Mouse (Mus musculus) heart, postnatal 0 days (tissue): ENCODE data around the gene Lgr5. TPM values are rescaled to one million over a fixed set of nuclear protein-coding genes. Genes with fewer than 3 reads are reported as not detected.

Experiments used
- ATAC-seq: fragments of 200-750 bp; cut with Nextera tagmentation; 2 replicates; pipeline ENCODE4 v1.8.0; 2017; ENCODE audit warnings: low read depth, moderate number of reproducible peaks, moderate library complexity; ENCODE audit not compliant: insufficient read depth
- DNase-seq: peaks from one replicate; pipeline ENCODE4 v3.0.0-alpha.2; 2016; ENCODE audit warnings: low spot score
- H3K27ac ChIP-seq: fragments of 300-500 bp; sonication (generic); 2 replicates; pipeline ENCODE4 v1.5.1; 2014; ENCODE audit warnings: low read depth, mild to moderate bottlenecking
- H3K27me3 ChIP-seq: fragments of 300-500 bp; sonication (generic); 2 replicates; pipeline ENCODE4 v1.6.1; 2014; ENCODE audit warnings: low read length, mixed read lengths; ENCODE audit not compliant: control insufficient read depth, insufficient read depth
- H3K36me3 ChIP-seq: fragments of 300-500 bp; sonication (generic); replicated peaks from 2 replicates; pipeline ENCODE4 v1.6.1; 2014; ENCODE audit warnings: low read length, mixed read lengths; ENCODE audit not compliant: control insufficient read depth, insufficient read depth
- H3K4me1 ChIP-seq: fragments of 300-500 bp; sonication (generic); 2 replicates; pipeline ENCODE4 v1.6.1; 2014; ENCODE audit warnings: antibody characterized with exemption; ENCODE audit not compliant: control insufficient read depth, insufficient read depth
- H3K4me2 ChIP-seq: fragments of 300-500 bp; sonication (generic); 2 replicates; pipeline ENCODE4 v1.6.1; 2014; ENCODE audit warnings: low read depth, mild to moderate bottlenecking, low read length, moderate library complexity
- H3K4me3 ChIP-seq: fragments of 300-500 bp; sonication (generic); 2 replicates; pipeline ENCODE4 v1.5.1; 2014; ENCODE audit warnings: low read depth, low read length
- H3K9ac ChIP-seq: fragments of 300-500 bp; sonication (generic); replicated peaks from 2 replicates; pipeline ENCODE4 v1.6.1; 2014; ENCODE audit warnings: low read depth, low read length, mixed read lengths
- H3K9me3 ChIP-seq: fragments of 300-500 bp; sonication (generic); replicated peaks from 2 replicates; pipeline ENCODE4 v1.6.1; 2016; ENCODE audit warnings: low read length; ENCODE audit not compliant: control insufficient read depth
- CTCF ChIP-seq: IDR thresholded peaks from 2 replicates; pipeline ENCODE4 v1.5.1; 2016; ENCODE audit warnings: antibody characterized with exemption, control low read depth, low read depth
- EP300 ChIP-seq: IDR thresholded peaks from 2 replicates; pipeline ENCODE4 v1.6.1; 2016; ENCODE audit warnings: antibody characterized with exemption, low read depth
- WGBS: fragments of 180-500 bp; shearing (Covaris S2); extraction: QIAGEN DNeasy Blood & Tissue Kit; methylation state at CpG from one replicate; pipeline ENCODE4 v1.1.7; 2014; 5-methylcytosine and 5-hydroxymethylcytosine counted together
- polyA plus RNA-seq: library from polyadenylated mRNA; unstranded; fragments of >200 nt; fragmentation: Nextera tagmentation; extraction: Ambion mirVana; gene quantifications from 2 replicates; pipeline ENCODE4 v1.2.1, GENCODE M21; 2015
- total RNA-seq: library from RNA; depleted of rRNA; stranded (reverse); fragments of >200 nt; gene quantifications from 2 replicates; pipeline ENCODE4 v1.2.3, GENCODE M21; 2014; ENCODE audit warnings: low replicate concordance

Lgr5 gene
- total and polyA plus RNA-seq, 2 experiments from 2014 or later, result 0.08 TPM; not detected in 1

DNA sequence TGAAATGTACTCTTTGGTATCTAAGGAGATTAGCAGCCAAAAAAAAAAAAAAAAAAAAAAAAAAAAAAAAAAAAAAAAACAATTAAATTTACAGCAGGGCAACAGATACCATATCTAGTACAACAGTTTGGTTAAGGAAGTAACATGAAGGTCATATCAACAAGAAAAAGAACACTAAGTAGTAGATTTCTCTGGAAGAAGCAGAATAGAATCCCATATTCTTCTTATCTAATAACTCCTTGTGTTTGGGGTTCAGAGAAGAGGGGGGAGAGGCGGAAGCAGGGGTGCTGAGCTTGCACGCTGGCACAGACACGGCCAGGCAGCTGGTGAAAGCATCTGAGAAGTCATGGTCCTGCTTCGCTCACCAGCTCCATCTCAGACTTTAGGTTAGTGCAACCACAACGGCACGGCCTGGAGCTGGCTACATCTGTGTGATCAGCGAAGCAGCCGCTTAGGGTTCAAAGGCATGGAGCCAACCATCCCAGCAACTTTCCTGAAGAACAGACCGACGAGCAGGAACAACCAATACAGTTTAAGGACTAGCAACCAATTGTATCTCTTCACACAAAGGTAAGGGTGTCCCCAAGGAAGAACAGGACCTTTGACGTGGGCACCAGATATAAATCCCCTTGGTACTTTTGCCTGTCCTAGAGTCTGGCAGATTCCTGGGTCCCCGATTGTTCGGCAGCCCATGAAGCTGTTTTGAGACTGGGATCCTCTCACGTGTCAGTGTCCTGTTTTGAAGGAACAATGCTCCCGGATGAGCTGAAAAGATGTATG, 17.7 kb downstream of the Lgr5 start, which contains the start of gene A930009A15Rik:
A930009A15Rik (plus strand) TSS at position 275 of the 780 bp plus-strand sequence.
- Histone ChIP-seq H3K4me3 (no peak within 1 kb of the TSS), H3K36me3 (no peaks in the 10 kb centered on the region), H3K27me3 (no peaks in the 10 kb centered on the region), H3K4me1 (no peaks in the 10 kb centered on the region), H3K27ac (no peak within 1 kb of the TSS), H3K4me2 (no peak within 1 kb of the TSS), H3K9me3 (no peaks in the 10 kb centered on the region), H3K9ac (no peak within 1 kb of the TSS)
- ATAC-seq, result no peak
- TF ChIP-seq EP300 (no peak), CTCF (no peak)
- WGBS, result 72% methylated on average over 15 of the region's 15 CpGs
- no peak for DNase-seq

DNA sequence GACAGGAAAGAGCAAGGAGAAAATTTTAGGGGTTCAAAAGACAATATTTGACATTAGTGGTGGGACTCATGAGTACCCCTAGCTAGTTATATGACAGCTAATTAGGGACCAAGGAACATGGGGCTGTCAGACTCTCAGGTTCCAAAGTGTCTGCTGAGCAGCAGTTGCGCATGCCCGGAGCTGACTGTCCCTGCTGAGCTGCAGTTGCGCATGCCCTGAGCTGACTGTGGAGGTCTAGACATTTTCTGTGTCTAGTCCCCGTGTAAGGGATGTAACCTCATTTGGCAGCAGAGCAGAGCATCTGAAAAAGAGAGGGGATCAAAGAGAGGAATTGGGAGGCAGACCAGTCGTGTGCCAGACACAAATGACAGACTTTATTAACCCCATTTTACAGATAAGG, 23.6 kb downstream of the Lgr5 start:
- DNase-seq, result no peak
- no peak for ATAC-seq
- TF ChIP-seq EP300, result no peak
- Histone ChIP-seq H3K4me1 (no peaks in the 10 kb centered on the region), H3K36me3 (no peaks in the 10 kb centered on the region), H3K4me3 (no peak overlapping the region), H3K4me2 (no peak overlapping the region), H3K9me3 (no peaks in the 10 kb centered on the region), H3K27me3 (no peaks in the 10 kb centered on the region), H3K27ac (no peak overlapping the region), H3K9ac (no peak overlapping the region)
- WGBS, result 75% methylated on average over 5 of the region's 5 CpGs

DNA sequence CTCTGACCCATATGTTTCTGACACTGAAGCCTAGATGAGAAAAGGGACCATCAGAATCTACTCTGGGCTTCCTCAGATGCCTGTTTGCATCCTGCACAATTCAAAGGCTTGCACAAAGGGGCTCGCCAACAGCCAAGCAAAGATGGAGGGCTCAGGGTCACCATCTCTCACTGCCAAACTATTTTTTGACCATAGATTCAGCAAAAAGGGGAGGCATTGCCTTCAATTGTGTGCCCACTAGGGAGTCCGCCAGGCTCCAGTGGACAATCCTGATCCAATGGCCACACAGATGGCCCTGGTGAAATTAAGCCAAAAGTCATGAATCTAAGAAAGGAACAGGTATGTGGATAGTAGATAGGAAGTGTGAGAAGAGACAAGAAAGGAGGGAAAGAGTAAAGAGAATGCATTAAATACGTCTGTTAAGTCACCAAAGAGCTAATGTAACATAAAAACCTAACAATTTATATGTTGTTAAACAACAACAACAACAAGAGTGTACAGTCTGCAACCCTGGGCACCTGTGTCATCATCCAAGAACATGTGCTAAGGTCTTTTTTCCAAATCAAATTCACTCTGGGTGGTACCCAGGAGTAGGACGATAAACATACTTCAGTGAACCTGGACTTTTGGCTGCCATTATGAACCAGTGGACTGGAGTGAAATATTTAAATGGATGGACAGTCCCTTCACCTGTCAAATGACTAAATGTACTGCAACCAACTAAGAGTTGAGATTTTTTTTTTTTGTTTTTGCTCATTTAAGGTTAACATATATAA, 24.5 kb downstream of the Lgr5 start:
- Histone ChIP-seq H3K4me2 (no peak overlapping the region), H3K9me3 (no peaks in the 10 kb centered on the region), H3K27me3 (no peaks in the 10 kb centered on the region), H3K4me3 (no peak overlapping the region), H3K36me3 (no peaks in the 10 kb centered on the region), H3K27ac (no peak overlapping the region), H3K9ac (no peak overlapping the region), H3K4me1 (no peaks in the 10 kb centered on the region)
- 81% methylated on average over 4 of the region's 4 CpGs for WGBS
- no peak for DNase-seq
- TF ChIP-seq CTCF, result no peak
- no peak for TF ChIP-seq EP300
- no peak for ATAC-seq

DNA sequence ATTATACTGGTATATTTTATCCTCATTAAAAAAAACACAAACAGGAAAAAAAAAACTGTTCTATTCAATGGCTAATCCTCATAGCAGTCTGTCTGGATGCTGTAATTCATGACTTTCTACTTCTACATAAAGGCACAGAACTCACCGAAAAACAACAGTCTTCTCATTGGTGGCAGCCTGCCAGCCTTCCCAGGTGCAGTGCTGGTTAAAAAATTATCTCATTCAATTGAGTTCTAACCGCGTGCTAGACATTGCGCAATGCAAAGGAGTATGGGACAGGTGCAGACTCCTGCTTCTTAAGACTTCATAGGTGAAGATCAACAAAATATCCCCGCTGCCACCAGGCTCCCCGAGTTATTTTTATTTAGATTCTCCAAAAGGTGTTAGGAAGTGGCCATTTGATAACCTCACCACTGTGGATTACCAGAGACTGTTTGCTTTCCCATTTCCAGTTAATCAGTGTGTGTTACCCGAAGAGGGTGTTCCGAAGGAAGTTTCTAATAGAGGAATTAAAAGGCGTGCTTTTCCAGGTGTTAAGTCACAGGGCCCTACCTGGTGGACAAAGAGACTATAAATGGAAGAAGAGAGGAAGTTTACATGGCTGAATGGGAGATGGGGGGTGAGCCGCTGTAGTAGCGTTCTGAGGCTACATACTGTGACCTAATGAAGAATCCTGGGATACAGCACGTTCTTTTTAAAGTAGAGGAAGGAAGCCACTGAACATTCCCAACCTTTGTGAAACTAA, 26.3 kb downstream of the Lgr5 start:
- H3K27ac ChIP-seq, result no peak overlapping the region
- 50% methylated on average over 12 of the region's 12 CpGs for WGBS
- H3K9me3 ChIP-seq, result no peaks in the 10 kb centered on the region
- no peaks in the 10 kb centered on the region for H3K27me3 ChIP-seq
- no peaks in the 10 kb centered on the region for H3K4me1 ChIP-seq
- H3K4me3 ChIP-seq, result no peak overlapping the region
- no peak for ATAC-seq
- H3K36me3 ChIP-seq, result no peaks in the 10 kb centered on the region
- TF ChIP-seq CTCF (no peak), EP300 (no peak)
- no peak overlapping the region for H3K4me2 ChIP-seq
- no peak for DNase-seq
- no peak overlapping the region for H3K9ac ChIP-seq

DNA sequence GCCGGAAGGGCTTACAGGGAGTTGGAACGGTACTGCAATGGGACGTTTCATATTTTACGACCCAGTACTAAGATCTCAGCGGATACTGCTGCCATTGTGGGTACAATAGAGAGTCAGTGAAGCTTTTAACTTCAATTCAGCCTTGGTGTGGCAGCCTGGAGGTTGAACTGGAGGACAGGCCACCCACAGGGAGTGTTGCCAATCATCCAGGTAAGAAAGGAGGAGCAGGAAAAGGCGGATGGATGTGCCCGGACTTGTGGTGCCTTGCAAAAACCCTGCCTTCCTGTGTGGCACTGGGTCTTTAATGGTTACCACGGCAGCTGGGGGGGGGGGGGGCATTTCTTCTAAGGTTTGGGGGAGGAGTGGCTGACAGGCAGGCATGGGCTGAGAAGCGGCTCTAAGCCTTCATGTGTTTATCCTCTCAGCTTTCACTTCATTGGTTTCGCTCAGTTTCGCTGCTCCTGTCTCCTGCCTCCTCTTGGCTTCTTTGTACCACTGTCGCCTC, 30.8 kb downstream of the Lgr5 start:
- WGBS, result 56% methylated on average over 12 of the region's 12 CpGs
- TF ChIP-seq CTCF, result no peak
- TF ChIP-seq EP300, result no peak
- Histone ChIP-seq H3K4me3 (no peak overlapping the region), H3K27me3 (no peaks in the 10 kb centered on the region), H3K36me3 (no peaks in the 10 kb centered on the region), H3K4me1 (no peaks in the 10 kb centered on the region), H3K4me2 (no peak overlapping the region), H3K9me3 (no peaks in the 10 kb centered on the region), H3K9ac (no peak overlapping the region), H3K27ac (no peak overlapping the region)
- no peak for ATAC-seq
- DNase-seq, result no peak
